Mouse (Mus musculus) telencephalon, adult 2 months (tissue): ENCODE measurements around the gene Ndufaf3.

Source experiments
- DNase-seq: peaks from one replicate; pipeline ENCODE4 v3.0.0-alpha.2; 2011; ENCODE audit warnings: low read depth, low spot score

Gene Ndufaf3

DNA sequence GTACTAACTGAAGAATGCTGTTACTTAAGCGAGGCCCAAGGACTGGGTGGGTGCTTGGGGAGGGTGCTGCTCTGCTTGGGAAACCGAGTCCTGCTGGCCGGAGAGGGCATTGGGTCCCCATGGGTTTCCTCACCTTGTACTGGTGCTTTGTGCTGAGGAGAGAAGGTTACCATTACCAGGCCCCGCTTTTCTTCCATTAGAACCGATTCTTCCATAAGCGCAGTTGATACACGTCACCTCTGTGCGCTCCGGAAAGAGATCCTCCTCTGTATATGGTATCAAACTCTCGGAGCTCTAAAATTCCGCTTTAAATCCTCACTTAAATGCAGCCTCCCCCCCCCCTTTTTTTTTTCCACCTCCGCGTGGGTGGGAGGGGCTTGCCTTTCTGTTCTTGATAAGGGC, 49.3 kb downstream of the Ndufaf3 start:
- peak; percentile 64 for DNase-seq

DNA sequence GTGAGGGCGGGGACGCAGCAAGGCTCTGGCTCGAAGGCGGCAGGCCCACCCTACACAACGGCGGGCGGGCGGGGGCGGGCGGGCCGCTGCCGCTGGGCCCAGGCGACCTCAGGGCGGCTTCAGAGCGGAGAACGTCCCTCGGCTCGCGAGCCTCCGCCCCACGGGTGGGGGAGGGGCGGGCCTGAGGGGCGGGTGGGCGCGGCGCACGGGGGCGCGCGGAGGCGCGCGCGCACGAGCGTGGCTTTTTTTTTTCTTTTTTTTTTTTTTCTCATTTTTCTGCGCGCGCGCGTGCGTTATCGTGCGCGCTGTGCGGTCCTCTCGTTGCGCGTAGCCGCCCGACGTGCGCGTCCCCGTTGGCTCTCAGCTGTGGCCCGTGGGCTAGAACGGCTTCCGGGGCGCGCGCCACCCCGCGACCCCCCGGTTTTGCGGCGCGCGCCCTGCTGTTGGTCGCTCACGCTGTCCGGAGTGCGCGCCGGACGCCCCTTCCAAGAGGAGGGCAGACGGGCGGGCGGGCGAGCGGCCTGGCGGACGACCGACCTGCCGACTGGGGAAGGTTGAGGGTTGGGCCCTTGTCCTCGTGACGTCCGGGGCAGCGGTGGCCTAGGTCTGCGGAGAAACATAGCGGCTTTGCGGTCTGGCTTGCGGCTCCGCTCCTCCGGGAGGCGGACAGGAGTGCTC, 49.8 kb downstream of the Ndufaf3 start:
- DNase-seq, result peak; percentile 58

DNA sequence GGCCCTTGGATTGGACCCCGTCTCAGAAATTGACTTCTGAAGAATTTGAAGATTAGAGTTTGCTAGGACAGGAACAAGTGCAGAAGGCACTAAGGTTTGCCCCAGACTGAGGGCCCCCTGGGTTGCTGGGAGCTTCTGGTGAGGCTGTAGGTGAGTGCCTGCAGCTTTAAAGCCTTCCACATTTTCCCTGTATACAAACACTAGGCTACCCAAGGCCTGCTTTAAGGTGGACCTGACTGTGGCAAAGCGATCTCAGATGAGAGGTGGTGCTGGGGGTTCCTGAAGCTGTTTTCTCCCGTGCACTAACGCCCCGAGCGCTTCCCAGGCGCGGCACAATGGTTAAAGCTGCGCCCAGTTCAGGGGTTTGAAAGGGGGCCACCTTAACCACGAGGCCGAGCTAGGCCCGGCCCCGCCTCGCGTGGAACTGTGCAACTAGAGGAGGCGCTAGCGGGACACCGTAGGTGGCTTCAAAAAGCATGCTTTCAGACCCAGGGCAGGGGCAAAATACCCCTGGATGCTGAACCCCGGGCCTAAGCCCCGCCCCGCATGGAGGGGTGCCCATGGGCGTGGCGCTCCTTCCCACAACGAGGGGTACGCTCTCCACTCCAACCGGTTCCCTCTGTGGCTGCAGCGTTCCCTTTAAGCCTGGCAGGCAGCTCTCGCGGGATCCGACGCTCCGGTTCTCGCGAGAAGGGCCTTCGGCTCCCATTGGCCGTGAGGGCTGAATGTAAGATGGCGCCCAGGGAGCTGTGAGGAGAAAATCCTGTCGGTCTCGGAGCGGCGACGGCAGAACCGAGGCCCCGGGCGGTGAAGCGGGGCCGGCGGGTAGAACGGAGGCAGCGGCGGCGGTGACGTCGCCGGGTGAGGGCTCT, 50.6 kb downstream of the Ndufaf3 start, which contains the start of gene Qrich1:
Gene Qrich1, plus strand, starts transcription at position 427 of the 872 bp plus-strand sequence.
- DNase-seq, result peak; percentile 95
